Mouse (Mus musculus) limb, embryonic 10.5 days (tissue): Measurements from ENCODE around the gene Jmy. TPM values are rescaled to one million over a fixed set of nuclear protein-coding genes. Genes with fewer than 3 reads are reported as not detected.
A peak's percentile ranks its signal among the peaks of the same experiment; 100 is the strongest.

Experiments used
- DNase-seq: peaks from one replicate; pipeline ENCODE4 v3.0.0-alpha.2; 2017; ENCODE audit warnings: low spot score
- H3K27ac ChIP-seq: fragments of 300-500 bp; sonication (generic); 2 replicates; pipeline ENCODE4 v1.5.1; 2016; ENCODE audit warnings: mild to moderate bottlenecking
- H3K27me3 ChIP-seq: fragments of 300-500 bp; sonication (generic); 2 replicates; pipeline ENCODE4 v1.6.1; 2016; ENCODE audit warnings: low read depth, mild to moderate bottlenecking; ENCODE audit not compliant: poor library complexity, severe bottlenecking
- H3K36me3 ChIP-seq: fragments of 300-500 bp; sonication (generic); 2 replicates; pipeline ENCODE4 v1.6.1; 2016; ENCODE audit warnings: mild to moderate bottlenecking, moderate library complexity
- H3K4me1 ChIP-seq: fragments of 300-500 bp; sonication (generic); 2 replicates; pipeline ENCODE4 v1.6.1; 2016
- H3K4me3 ChIP-seq: fragments of 300-500 bp; sonication (generic); 2 replicates; pipeline ENCODE4 v1.5.1; 2016; ENCODE audit warnings: mild to moderate bottlenecking, moderate library complexity
- H3K9me3 ChIP-seq: fragments of 300-500 bp; sonication (generic); replicated peaks from 2 replicates; pipeline ENCODE4 v1.6.1; 2016; ENCODE audit warnings: mild to moderate bottlenecking
- WGBS: fragments of 180-500 bp; shearing (Covaris S2); methylation state at CpG from one replicate; pipeline ENCODE4 v1.1.7; 2016; 5-methylcytosine and 5-hydroxymethylcytosine counted together
- polyA plus RNA-seq: library from polyadenylated mRNA; unstranded; fragments of >200 nt; fragmentation: Nextera tagmentation; extraction: Ambion mirVana; gene quantifications from 2 replicates; pipeline ENCODE4 v1.2.1, GENCODE M21; 2016

The Jmy gene
- polyA plus RNA-seq, 1 experiment from 2014 or later = 5.7 TPM

GRCm38 (mm10) chr13:93498211-93499166 lies 1.1 kb downstream of the Jmy start:
- Histone ChIP-seq H3K9me3 (no peaks in the 10 kb centered on the region), H3K27ac (peak overlapping the region; percentile 93), H3K27me3 (no peaks in the 10 kb centered on the region), H3K4me1 (peaks cover 24% of the 10 kb centered on the region), H3K36me3 (peaks cover 18% of the 10 kb centered on the region), H3K4me3 (peak overlapping the region; percentile 98)
- under 1% methylated on average over 89 of the region's 94 CpGs for WGBS
- DNase-seq = no peak

DNA sequence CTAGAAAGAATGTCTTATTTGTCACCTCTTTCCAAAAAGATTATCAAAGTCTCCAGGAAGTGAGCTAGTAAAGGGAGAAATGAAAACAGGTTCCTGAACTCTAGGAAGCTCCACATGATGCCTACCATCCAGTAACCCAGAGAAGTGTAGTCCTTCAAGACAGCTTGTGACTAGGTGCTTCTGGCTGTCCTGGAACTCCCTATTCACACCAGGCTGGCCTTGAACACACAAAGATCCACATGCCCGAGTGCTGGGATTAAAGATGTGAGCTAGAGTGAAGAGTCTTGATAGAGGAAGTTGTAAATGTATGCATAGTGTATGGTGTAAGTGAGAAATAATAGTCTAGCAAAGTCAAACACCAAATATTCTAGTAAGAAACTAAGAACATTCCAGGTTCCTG lies 2.6 kb downstream of the Jmy start:
- H3K27ac ChIP-seq = no peak overlapping the region
- WGBS = 33% methylated on average over 1 of the region's 1 CpGs
- no peak for DNase-seq
- H3K4me3 ChIP-seq = peak overlapping the region; percentile 98
- no peaks in the 10 kb centered on the region for H3K27me3 ChIP-seq
- H3K36me3 ChIP-seq = peaks cover 25% of the 10 kb centered on the region
- H3K4me1 ChIP-seq = peaks cover 24% of the 10 kb centered on the region
- H3K9me3 ChIP-seq = no peaks in the 10 kb centered on the region

- no peaks in the 10 kb centered on the region for H3K4me1 ChIP-seq
- no peak overlapping the region for H3K27ac ChIP-seq
- WGBS = 92% methylated on average over 2 of the region's 2 CpGs
- no peaks in the 10 kb centered on the region for H3K27me3 ChIP-seq
- peaks cover 44% of the 10 kb centered on the region for H3K36me3 ChIP-seq
- H3K4me3 ChIP-seq = no peak overlapping the region
- H3K9me3 ChIP-seq = no peaks in the 10 kb centered on the region
- no peak for DNase-seq
These were observed 11.1 kb downstream of the Jmy start for GRCm38 (mm10) chr13:93488510-93488909.

GRCm38 (mm10) chr13:93487734-93488133 lies 11.9 kb downstream of the Jmy start:
- Histone ChIP-seq H3K4me1 (no peaks in the 10 kb centered on the region), H3K4me3 (no peak overlapping the region), H3K9me3 (no peaks in the 10 kb centered on the region), H3K36me3 (peaks cover 45% of the 10 kb centered on the region), H3K27me3 (no peaks in the 10 kb centered on the region), H3K27ac (no peak overlapping the region)
- no peak for DNase-seq
- 98% methylated on average over 8 of the region's 8 CpGs for WGBS

- WGBS = 96% methylated on average over 3 of the region's 3 CpGs
These were observed 15.3 kb downstream of the Jmy start for GRCm38 (mm10) chr13:93484276-93484675.

DNA sequence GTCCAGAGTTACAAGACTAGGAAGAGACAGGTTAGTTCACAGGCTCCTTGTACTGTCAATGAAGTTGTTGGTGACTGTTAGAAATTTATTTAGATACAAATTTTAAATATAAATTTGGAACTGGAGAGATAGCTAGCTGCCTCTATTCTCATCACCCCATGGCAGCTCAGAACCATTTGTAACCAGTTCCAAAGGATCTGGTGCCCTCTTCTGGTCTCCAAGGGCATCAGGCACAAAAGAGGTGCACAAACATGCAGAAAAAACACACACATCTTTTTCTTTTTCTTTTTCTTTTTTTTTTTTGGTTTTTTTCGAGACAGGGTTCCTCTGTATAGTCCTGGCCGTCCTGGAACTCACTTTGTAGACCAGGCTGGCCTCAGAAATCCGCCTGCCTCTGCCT lies 18.5 kb downstream of the Jmy start:
- Histone ChIP-seq H3K27me3 (no peaks in the 10 kb centered on the region), H3K4me1 (no peaks in the 10 kb centered on the region), H3K4me3 (no peak overlapping the region), H3K9me3 (no peaks in the 10 kb centered on the region), H3K36me3 (peaks cover 38% of the 10 kb centered on the region), H3K27ac (no peak overlapping the region)
- DNase-seq = no peak
- WGBS = 92% methylated on average over 3 of the region's 3 CpGs

More at GRCm38 (mm10) chr13:93484276-93484675, 15.3 kb downstream of the Jmy start:
- DNase-seq = no peak
- Histone ChIP-seq H3K27ac (no peak overlapping the region), H3K9me3 (no peaks in the 10 kb centered on the region), H3K36me3 (peaks cover 46% of the 10 kb centered on the region), H3K4me3 (no peak overlapping the region), H3K27me3 (no peaks in the 10 kb centered on the region), H3K4me1 (no peaks in the 10 kb centered on the region)

DNA sequence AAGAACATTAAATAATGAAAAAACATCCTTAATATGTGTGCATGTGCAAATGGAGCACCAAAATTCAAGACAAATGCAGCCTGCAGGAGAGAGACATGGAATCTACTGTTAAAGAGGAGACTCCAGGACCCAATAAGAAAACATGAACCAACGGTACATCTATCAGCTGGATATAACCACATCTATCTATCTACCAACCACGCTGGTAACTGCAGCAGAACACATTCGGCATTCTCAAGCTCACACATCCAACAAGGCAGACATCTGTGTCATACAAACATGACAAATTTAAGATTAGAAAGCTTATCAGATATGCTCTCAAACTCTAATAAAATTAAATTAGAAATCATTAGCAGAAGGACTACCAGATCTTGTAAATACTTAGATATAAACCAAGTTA lies 21.3 kb downstream of the Jmy start:
- no peaks in the 10 kb centered on the region for H3K27me3 ChIP-seq
- H3K9me3 ChIP-seq = no peaks in the 10 kb centered on the region
- WGBS = over 99% methylated on average over 3 of the region's 3 CpGs
- peaks cover 38% of the 10 kb centered on the region for H3K36me3 ChIP-seq
- no peaks in the 10 kb centered on the region for H3K4me1 ChIP-seq
- no peak overlapping the region for H3K27ac ChIP-seq
- no peak overlapping the region for H3K4me3 ChIP-seq
- no peak for DNase-seq

DNA sequence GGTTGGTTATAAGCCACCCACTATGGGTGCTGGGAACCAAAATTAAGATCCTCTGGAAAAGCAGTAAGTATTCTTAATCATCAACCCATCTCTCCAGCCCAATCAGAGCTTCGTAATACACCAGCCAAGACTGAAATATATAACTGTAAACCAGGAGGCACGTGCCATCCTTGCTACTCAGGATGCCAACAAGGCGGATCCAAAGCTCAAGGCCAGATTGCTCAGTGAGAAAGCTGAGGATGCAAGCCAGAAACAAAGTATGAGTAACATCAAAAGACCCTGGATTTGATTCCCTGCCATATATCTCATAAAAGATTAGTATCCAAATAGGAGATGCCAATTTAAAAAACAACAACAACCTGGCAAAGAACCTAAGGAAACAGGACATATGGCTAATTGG lies 31.3 kb downstream of the Jmy start:
- Histone ChIP-seq H3K9me3 (no peaks in the 10 kb centered on the region), H3K27ac (no peak overlapping the region), H3K4me1 (no peaks in the 10 kb centered on the region), H3K27me3 (no peaks in the 10 kb centered on the region), H3K4me3 (no peak overlapping the region), H3K36me3 (peaks cover 61% of the 10 kb centered on the region)
- 95% methylated on average over 3 of the region's 3 CpGs for WGBS
- DNase-seq = no peak

DNA sequence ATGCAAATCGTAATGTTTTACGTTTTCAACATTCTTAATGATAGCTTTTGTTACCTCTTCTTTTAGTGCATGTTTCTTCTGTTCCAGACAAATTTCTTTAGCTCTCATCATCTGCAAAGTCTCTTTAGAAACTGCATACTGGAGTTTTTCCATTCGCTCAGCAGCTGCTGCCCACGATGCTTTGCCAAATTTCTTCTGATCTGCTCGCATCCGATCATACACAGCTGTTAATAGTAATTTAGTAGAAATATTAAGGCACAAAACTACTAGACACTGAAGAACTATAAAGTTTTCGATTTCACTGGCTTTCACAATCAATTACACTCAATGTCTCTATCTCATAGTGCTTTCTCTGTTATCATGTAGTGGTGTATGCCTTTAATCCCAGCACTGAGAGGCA lies 40.0 kb downstream of the Jmy start:
- H3K4me1 ChIP-seq = no peaks in the 10 kb centered on the region
- no peak overlapping the region for H3K4me3 ChIP-seq
- H3K27ac ChIP-seq = no peak overlapping the region
- no peaks in the 10 kb centered on the region for H3K9me3 ChIP-seq
- DNase-seq = no peak
- 97% methylated on average over 7 of the region's 7 CpGs for WGBS
- H3K36me3 ChIP-seq = peaks cover 61% of the 10 kb centered on the region
- no peaks in the 10 kb centered on the region for H3K27me3 ChIP-seq

- H3K4me1 ChIP-seq = no peaks in the 10 kb centered on the region
- H3K9me3 ChIP-seq = no peaks in the 10 kb centered on the region
- no peaks in the 10 kb centered on the region for H3K27me3 ChIP-seq
- peaks cover 58% of the 10 kb centered on the region for H3K36me3 ChIP-seq
- H3K27ac ChIP-seq = no peak overlapping the region
- 78% methylated on average over 4 of the region's 4 CpGs for WGBS
- H3K4me3 ChIP-seq = no peak overlapping the region
- no peak for DNase-seq
These were observed 41.0 kb downstream of the Jmy start for GRCm38 (mm10) chr13:93458616-93459015.

DNA sequence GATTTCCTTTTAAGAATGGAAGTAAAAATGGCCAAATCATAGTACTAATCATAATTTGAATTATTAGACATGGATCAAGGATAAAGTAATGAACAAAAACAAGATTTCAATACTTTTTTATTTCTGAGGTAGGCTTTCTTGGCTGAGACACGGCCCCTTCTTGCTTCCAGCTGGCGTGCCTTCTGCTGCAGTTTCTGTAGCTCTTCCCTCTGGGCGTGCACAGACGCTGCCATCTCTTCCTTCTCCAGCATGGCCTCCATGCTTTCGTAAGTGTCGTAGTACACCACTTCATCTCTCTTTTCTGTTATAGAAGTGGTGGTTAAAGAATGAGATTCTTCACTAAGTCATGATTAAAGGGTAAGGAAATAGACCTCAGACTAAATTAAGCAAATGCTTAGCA lies 46.3 kb downstream of the Jmy start:
- Histone ChIP-seq H3K9me3 (no peaks in the 10 kb centered on the region), H3K27ac (no peak overlapping the region), H3K27me3 (no peaks in the 10 kb centered on the region), H3K4me1 (no peaks in the 10 kb centered on the region), H3K36me3 (peaks cover 56% of the 10 kb centered on the region), H3K4me3 (no peak overlapping the region)
- no peak for DNase-seq
- 93% methylated on average over 6 of the region's 6 CpGs for WGBS

- Histone ChIP-seq H3K4me1 (no peaks in the 10 kb centered on the region), H3K4me3 (no peak overlapping the region), H3K27me3 (no peaks in the 10 kb centered on the region), H3K36me3 (peaks cover 87% of the 10 kb centered on the region), H3K27ac (no peak overlapping the region), H3K9me3 (no peaks in the 10 kb centered on the region)
- 90% methylated on average over 3 of the region's 3 CpGs for WGBS
- DNase-seq = no peak
These were observed 59.4 kb downstream of the Jmy start for GRCm38 (mm10) chr13:93440167-93440566.

- WGBS = 100% methylated on average over 1 of the region's 1 CpGs
- Histone ChIP-seq H3K27me3 (no peaks in the 10 kb centered on the region), H3K4me1 (0 out of 2 replicates have a peak, but pooled peaks cover 3% of the 10 kb centered on the region), H3K36me3 (peaks cover 20% of the 10 kb centered on the region), H3K9me3 (no peaks in the 10 kb centered on the region), H3K4me3 (no peak overlapping the region), H3K27ac (no peak overlapping the region)
- DNase-seq = no peak
These were observed 70.4 kb downstream of the Jmy start for GRCm38 (mm10) chr13:93429205-93429604.
